Mouse (Mus musculus): ENCODE results near the gene Nol9. TPM values are rescaled to one million over a fixed set of nuclear protein-coding genes. Genes with fewer than 3 reads are reported as not detected.

The Nol9 gene
- total and polyA plus RNA-seq, 3 experiments: 34.2 to 63.5 (median 47.5) TPM

DNA sequence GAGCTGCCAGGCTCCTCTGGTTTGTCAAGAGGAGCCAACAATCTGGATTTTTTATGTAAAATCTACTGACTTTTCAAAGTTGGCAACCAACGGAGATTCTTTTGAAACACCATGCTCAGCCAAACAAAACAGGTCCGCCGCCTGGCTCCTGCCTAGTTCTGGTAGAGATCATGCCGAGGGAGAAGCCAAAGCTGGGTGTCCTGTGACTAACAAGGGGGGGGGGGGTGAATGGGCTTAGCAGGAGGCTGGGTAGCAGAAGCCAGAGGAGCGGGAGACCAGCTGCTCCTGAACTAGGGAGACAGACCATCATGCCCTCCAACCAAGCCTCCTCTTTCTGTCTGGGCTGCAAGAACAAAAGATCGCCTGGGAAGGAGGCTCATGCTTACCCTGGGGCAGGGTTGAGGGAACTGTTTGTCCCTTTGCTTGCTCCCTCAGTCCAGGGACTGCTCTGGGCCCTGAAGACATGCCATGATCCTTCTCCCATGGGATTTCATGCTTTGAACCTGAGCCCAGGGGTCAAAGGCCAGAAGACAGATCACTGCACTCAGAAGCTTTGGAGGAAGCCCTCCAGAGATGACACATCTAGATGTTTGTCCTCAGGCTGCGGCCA is 44.6 kb downstream of the Nol9 start:
- Histone ChIP-seq H3K36me3 (replicated peaks) (no peaks in the 10 kb centered on the region), H3K9me3 (replicated peaks) (no peaks in the 10 kb centered on the region; the same call in 1 of the 2 replicates), H3K4me3 (ENCODE audit: low read depth, low read length) (no peak overlapping the region), H3K4me1 (ENCODE audit: insufficient read depth, low read depth, low read length) (peaks cover 20% of the 10 kb centered on the region), H3K27me3 (ENCODE audit: insufficient read depth, low read length) (peaks cover 49% of the 10 kb centered on the region)
- DNase-seq (ENCODE audit: low spot score) (no peak), ATAC-seq (ENCODE audit: extremely low read depth, insufficient number of reproducible peaks, low FRiP score, poor library complexity, severe bottlenecking) (no peak)
- TF ChIP-seq TAL1 (conservative IDR thresholded peaks at IDR 0.05; ENCODE audit: low read depth, low read length) (no peak), GATA1 (IDR thresholded peaks at IDR 0.05; ENCODE audit: borderline replicate concordance, low read length) (no peak), POLR2AphosphoS5 (IDR thresholded peaks at IDR 0.05; ENCODE audit: insufficient replicate concordance, low read depth, low read length) (no peak), GATA2 (IDR thresholded peaks at IDR 0.05; ENCODE audit: borderline replicate concordance, low read depth, low read length) (no peak), CTCF (IDR thresholded peaks at IDR 0.05; ENCODE audit: low read depth, low read length) (no peak)

- Histone ChIP-seq H3K27me3 (ENCODE audit: insufficient read depth, low read length) (peaks cover 53% of the 10 kb centered on the region), H3K36me3 (replicated peaks) (no peaks in the 10 kb centered on the region), H3K9me3 (replicated peaks) (no peaks in the 10 kb centered on the region; the same call in 1 of the 2 replicates), H3K4me1 (ENCODE audit: insufficient read depth, low read depth, low read length) (peaks cover 20% of the 10 kb centered on the region), H3K4me3 (ENCODE audit: low read depth, low read length) (no peak overlapping the region)
- no peak for DNase-seq (ENCODE audit: low spot score)
- TF ChIP-seq CTCF (IDR thresholded peaks at IDR 0.05; ENCODE audit: low read depth, low read length) (no peak), POLR2AphosphoS5 (IDR thresholded peaks at IDR 0.05; ENCODE audit: insufficient replicate concordance, low read depth, low read length) (no peak), GATA2 (IDR thresholded peaks at IDR 0.05; ENCODE audit: borderline replicate concordance, low read depth, low read length) (no peak), TAL1 (conservative IDR thresholded peaks at IDR 0.05; ENCODE audit: low read depth, low read length) (no peak), GATA1 (IDR thresholded peaks at IDR 0.05; ENCODE audit: borderline replicate concordance, low read length) (no peak)
- ATAC-seq (ENCODE audit: extremely low read depth, insufficient number of reproducible peaks, low FRiP score, poor library complexity, severe bottlenecking): no peak
Measured at GRCm38 (mm10) chr4:152084616-152085015, 45.5 kb downstream of the Nol9 start.

GRCm38 (mm10) chr4:152086505-152087210 is 47.5 kb downstream of the Nol9 start:
- ATAC-seq (ENCODE audit: extremely low read depth, insufficient number of reproducible peaks, low FRiP score, poor library complexity, severe bottlenecking) (peak; percentile 17; the same call in 1 of the 2 replicates), DNase-seq (ENCODE audit: low spot score) (peak; percentile 79)
- no peak for TF ChIP-seq CTCF (IDR thresholded peaks at IDR 0.05; ENCODE audit: low read depth, low read length)
- no peak for TF ChIP-seq GATA2 (IDR thresholded peaks at IDR 0.05; ENCODE audit: borderline replicate concordance, low read depth, low read length)
- TF ChIP-seq TAL1 (conservative IDR thresholded peaks at IDR 0.05; ENCODE audit: low read depth, low read length): no peak
- no peak for TF ChIP-seq GATA1 (IDR thresholded peaks at IDR 0.05; ENCODE audit: borderline replicate concordance, low read length)
- no peak for TF ChIP-seq POLR2AphosphoS5 (IDR thresholded peaks at IDR 0.05; ENCODE audit: insufficient replicate concordance, low read depth, low read length)
- Histone ChIP-seq H3K27me3 (ENCODE audit: insufficient read depth, low read length) (peaks cover 53% of the 10 kb centered on the region), H3K36me3 (replicated peaks) (no peaks in the 10 kb centered on the region), H3K4me3 (ENCODE audit: low read depth, low read length) (peak overlapping the region; percentile 74), H3K9me3 (replicated peaks) (no peaks in the 10 kb centered on the region; the same call in 1 of the 2 replicates), H3K4me1 (ENCODE audit: insufficient read depth, low read depth, low read length) (peaks cover 23% of the 10 kb centered on the region)

GRCm38 (mm10) chr4:152087211-152088081 is 48.3 kb downstream of the Nol9 start:
- DNase-seq (ENCODE audit: low spot score) (no peak), ATAC-seq (ENCODE audit: extremely low read depth, insufficient number of reproducible peaks, low FRiP score, poor library complexity, severe bottlenecking) (no peak)
- Histone ChIP-seq H3K9me3 (replicated peaks) (no peaks in the 10 kb centered on the region; the same call in 1 of the 2 replicates), H3K4me3 (ENCODE audit: low read depth, low read length) (peak overlapping the region; percentile 74), H3K36me3 (replicated peaks) (no peaks in the 10 kb centered on the region), H3K4me1 (ENCODE audit: insufficient read depth, low read depth, low read length) (peaks cover 27% of the 10 kb centered on the region), H3K27me3 (ENCODE audit: insufficient read depth, low read length) (peaks cover 53% of the 10 kb centered on the region)
- no peak for TF ChIP-seq GATA1 (IDR thresholded peaks at IDR 0.05; ENCODE audit: borderline replicate concordance, low read length)
- TF ChIP-seq GATA2 (IDR thresholded peaks at IDR 0.05; ENCODE audit: borderline replicate concordance, low read depth, low read length): no peak
- no peak for TF ChIP-seq POLR2AphosphoS5 (IDR thresholded peaks at IDR 0.05; ENCODE audit: insufficient replicate concordance, low read depth, low read length)
- no peak for TF ChIP-seq CTCF (IDR thresholded peaks at IDR 0.05; ENCODE audit: low read depth, low read length)
- no peak for TF ChIP-seq TAL1 (conservative IDR thresholded peaks at IDR 0.05; ENCODE audit: low read depth, low read length)

DNA sequence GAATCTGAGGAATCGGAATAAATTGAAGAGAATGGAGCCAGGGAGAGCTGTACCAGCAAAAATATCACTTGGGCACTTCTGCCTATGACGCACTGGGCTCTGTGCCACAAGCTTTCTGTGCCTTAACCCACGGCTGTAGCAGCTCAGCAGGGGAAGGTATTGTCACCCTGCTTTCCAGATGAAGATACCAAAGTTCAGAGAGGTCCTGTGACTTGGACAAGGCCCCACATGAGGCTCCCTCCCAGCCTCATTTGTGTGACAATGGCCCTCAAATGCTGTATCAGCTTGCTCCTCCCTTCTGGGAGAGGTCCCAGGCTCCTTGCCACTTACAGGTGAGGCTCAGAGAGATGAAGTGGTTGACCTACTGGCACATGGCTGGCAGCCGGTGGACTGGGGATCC is 49.0 kb downstream of the Nol9 start:
- Histone ChIP-seq H3K4me3 (ENCODE audit: low read depth, low read length) (no peak overlapping the region), H3K4me1 (ENCODE audit: insufficient read depth, low read depth, low read length) (peaks cover 34% of the 10 kb centered on the region), H3K36me3 (replicated peaks) (no peaks in the 10 kb centered on the region), H3K9me3 (replicated peaks) (no peaks in the 10 kb centered on the region; the same call in 1 of the 2 replicates), H3K27me3 (ENCODE audit: insufficient read depth, low read length) (peaks cover 53% of the 10 kb centered on the region)
- TF ChIP-seq GATA2 (IDR thresholded peaks at IDR 0.05; ENCODE audit: borderline replicate concordance, low read depth, low read length) (no peak), TAL1 (conservative IDR thresholded peaks at IDR 0.05; ENCODE audit: low read depth, low read length) (no peak), POLR2AphosphoS5 (IDR thresholded peaks at IDR 0.05; ENCODE audit: insufficient replicate concordance, low read depth, low read length) (no peak), CTCF (IDR thresholded peaks at IDR 0.05; ENCODE audit: low read depth, low read length) (no peak), GATA1 (IDR thresholded peaks at IDR 0.05; ENCODE audit: borderline replicate concordance, low read length) (no peak)
- DNase-seq (ENCODE audit: low spot score): no peak
- no peak for ATAC-seq (ENCODE audit: extremely low read depth, insufficient number of reproducible peaks, low FRiP score, poor library complexity, severe bottlenecking)
